Mouse (Mus musculus) intestine, embryonic 16.5 days (tissue): ENCODE measurements at regions not wholly inside any gene's neighbourhood (a gene's known extent, or its start where the extent isn't known, plus 50 kb on each side); places are given as distances from the start of the nearest gene placed in this dataset.

Experiments
- ATAC-seq: fragments of 200-750 bp; cut with Nextera tagmentation; 2 replicates; pipeline ENCODE4 v1.8.0; 2017; ENCODE audit warnings: moderate TSS enrichment, moderate library complexity
- H3K27ac ChIP-seq: fragments of 300-500 bp; sonication (generic); 2 replicates; pipeline ENCODE4 v1.5.1; 2014; ENCODE audit warnings: mild to moderate bottlenecking, low read length
- H3K27me3 ChIP-seq: fragments of 300-500 bp; sonication (generic); replicated peaks from 2 replicates; pipeline ENCODE4 v1.6.1; 2014; ENCODE audit warnings: low read length, control low read depth, mixed read lengths; ENCODE audit not compliant: control insufficient read depth, insufficient read depth
- H3K36me3 ChIP-seq: fragments of 300-500 bp; sonication (generic); 2 replicates; pipeline ENCODE4 v1.6.1; 2014; ENCODE audit warnings: low read length, control low read depth; ENCODE audit not compliant: control insufficient read depth, insufficient read depth
- H3K4me1 ChIP-seq: fragments of 300-500 bp; sonication (generic); 2 replicates; pipeline ENCODE4 v1.6.1; 2014; ENCODE audit warnings: low read length, control low read depth, mixed read lengths; ENCODE audit not compliant: control insufficient read depth, insufficient read depth
- H3K4me2 ChIP-seq: fragments of 300-500 bp; sonication (generic); 2 replicates; pipeline ENCODE4 v1.6.1; 2014; ENCODE audit warnings: low read depth, low read length, control low read depth
- H3K4me3 ChIP-seq: fragments of 300-500 bp; sonication (generic); 2 replicates; pipeline ENCODE4 v1.5.1; 2014; ENCODE audit warnings: mild to moderate bottlenecking, low read length
- H3K9ac ChIP-seq: fragments of 300-500 bp; sonication (generic); 2 replicates; pipeline ENCODE4 v1.6.1; 2014; ENCODE audit warnings: low read depth, low read length
- H3K9me3 ChIP-seq: fragments of 300-500 bp; sonication (generic); 2 replicates; pipeline ENCODE4 v1.6.1; 2016; ENCODE audit warnings: low read length, control low read depth; ENCODE audit not compliant: control insufficient read depth
- WGBS: fragments of 180-500 bp; shearing (Covaris S2); extraction: QIAGEN DNeasy Blood & Tissue Kit; methylation state at CpG from one replicate; pipeline ENCODE4 v1.1.7; 2014; 5-methylcytosine and 5-hydroxymethylcytosine counted together

DNA sequence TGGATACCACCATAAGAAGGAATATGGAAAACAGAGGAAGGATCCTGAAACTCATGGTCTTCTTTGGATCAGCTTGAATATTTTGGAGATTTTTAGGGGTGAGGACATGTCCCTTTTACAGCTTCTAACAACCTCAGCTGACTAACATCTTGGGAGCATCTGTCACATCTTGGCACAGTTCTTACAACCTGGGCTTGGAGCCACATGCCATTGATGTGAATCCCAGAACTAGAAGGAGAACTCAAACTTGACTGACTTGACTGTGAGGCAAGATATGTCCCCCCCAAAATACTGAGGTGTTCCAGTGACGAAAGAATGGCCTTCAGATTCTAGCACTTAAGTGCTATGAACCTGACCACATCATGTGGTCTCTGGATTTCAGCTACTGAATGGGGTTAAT is 182.5 kb downstream of the Mtx2 start:
- Histone ChIP-seq H3K36me3 (no peaks in the 10 kb centered on the region), H3K9me3 (no peaks in the 10 kb centered on the region), H3K9ac (no peak overlapping the region), H3K27me3 (no peaks in the 10 kb centered on the region), H3K27ac (no peak overlapping the region), H3K4me2 (no peak overlapping the region), H3K4me1 (0 out of 2 replicates have a peak, but pooled peaks cover 2% of the 10 kb centered on the region), H3K4me3 (no peak overlapping the region)
- ATAC-seq: no peak
- 79% methylated on average over 1 of the region's 1 CpGs for WGBS

DNA sequence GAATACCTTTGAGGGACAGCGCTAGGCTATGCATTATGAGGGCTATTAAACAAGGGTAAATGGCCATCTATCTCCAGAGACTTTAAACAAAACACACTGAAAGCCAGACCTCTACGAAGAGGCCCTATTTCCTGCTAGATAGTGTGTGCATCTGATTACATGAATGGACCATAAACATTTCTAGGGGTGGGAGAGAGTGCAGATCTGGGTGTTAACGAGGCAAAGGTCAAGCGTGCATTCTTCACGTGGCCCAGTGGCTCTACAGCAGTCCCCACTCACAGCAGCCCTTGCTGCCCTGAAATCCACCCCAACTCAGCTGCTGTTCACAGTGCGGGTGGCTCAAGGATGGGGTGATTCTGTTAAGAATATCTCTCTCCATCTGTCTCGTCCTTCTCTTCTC is 185.0 kb downstream of the Mtx2 start:
- Histone ChIP-seq H3K4me2 (no peak overlapping the region), H3K4me3 (no peak overlapping the region), H3K36me3 (no peaks in the 10 kb centered on the region), H3K9me3 (no peaks in the 10 kb centered on the region), H3K27me3 (no peaks in the 10 kb centered on the region), H3K27ac (no peak overlapping the region), H3K4me1 (0 out of 2 replicates have a peak, but pooled peaks cover 2% of the 10 kb centered on the region), H3K9ac (no peak overlapping the region)
- peak; percentile 62 for ATAC-seq
- 43% methylated on average over 7 of the region's 7 CpGs for WGBS

DNA sequence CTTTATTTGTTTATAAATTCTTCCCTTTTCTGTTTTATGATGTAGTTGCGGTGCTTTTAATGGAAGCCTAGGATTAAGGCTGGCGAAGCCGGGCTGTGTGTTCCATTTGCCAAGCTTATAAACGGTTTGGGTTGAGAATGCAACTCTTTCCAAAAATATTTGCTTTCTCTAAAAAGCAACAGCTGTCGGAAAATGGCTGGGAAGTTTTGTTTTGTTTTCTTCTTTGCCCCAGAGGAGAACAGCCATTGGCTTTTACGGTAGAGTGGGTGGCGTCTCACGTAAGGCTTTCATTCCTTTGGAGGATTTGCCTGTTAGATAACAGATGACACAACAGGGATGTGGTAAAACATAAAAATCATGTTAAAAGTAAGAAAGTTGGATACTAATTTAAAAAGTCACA is 186.4 kb downstream of the Mtx2 start:
- no peaks in the 10 kb centered on the region for H3K9me3 ChIP-seq
- no peak for ATAC-seq
- 34% methylated on average over 8 of the region's 8 CpGs for WGBS

DNA sequence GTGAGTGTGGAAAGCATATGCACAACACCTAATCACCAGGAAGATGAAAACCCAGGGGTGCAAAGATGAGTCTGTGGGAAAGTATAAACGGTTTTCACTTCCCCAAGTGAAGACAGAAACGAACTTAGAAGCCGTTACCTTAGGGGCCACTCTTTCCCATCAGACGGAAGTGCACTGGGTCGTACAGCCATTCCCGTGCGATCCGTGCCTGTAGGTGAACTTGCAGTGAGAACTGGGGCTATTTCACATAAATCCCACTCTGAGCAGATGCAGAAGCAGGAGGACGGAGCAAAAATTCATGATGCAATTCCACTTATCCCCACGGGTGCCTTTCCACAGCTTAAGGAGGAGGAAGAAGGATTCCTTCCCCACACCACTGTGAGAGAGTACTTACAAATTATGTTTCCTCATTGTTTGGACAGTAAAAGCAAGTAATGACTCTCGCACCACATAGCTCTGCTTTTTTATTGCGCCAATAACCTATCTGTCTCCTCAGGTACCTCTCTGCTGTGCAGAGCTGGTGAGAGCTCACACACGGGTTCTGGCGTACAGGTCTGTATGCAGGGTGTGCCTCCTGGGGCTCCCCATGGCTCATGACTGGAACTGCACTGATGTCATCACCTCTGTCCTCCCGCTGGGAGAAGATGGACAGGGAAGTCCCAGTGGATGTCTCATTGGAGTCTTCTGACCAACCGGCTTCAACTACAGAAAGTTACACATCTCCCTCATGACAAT is 189.6 kb downstream of the Mtx2 start:
- ATAC-seq: peak; percentile 75; the same call in 1 of the 2 replicates
- no peak overlapping the region for H3K4me3 ChIP-seq
- H3K4me2 ChIP-seq: no peak overlapping the region
- no peak overlapping the region for H3K9ac ChIP-seq
- H3K9me3 ChIP-seq: no peaks in the 10 kb centered on the region
- H3K27me3 ChIP-seq: no peaks in the 10 kb centered on the region
- no peak overlapping the region for H3K27ac ChIP-seq
- WGBS: 46% methylated on average over 16 of the region's 16 CpGs
- 0 out of 2 replicates have a peak, but pooled peaks cover 2% of the 10 kb centered on the region for H3K4me1 ChIP-seq
- H3K36me3 ChIP-seq: no peaks in the 10 kb centered on the region

More for the DNA sequence above, 186.4 kb downstream of the Mtx2 start:
- Histone ChIP-seq H3K27me3 (no peaks in the 10 kb centered on the region), H3K9ac (no peak overlapping the region), H3K27ac (no peak overlapping the region), H3K4me3 (no peak overlapping the region), H3K36me3 (no peaks in the 10 kb centered on the region), H3K4me2 (peak overlapping the region; percentile 26; the same call in 1 of the 2 replicates), H3K4me1 (0 out of 2 replicates have a peak, but pooled peaks cover 2% of the 10 kb centered on the region)

GRCm38 (mm10) chr2:75019459-75019858 is 193.9 kb downstream of the Mtx2 start:
- no peak for ATAC-seq
- Histone ChIP-seq H3K4me1 (no peaks in the 10 kb centered on the region), H3K9ac (no peak overlapping the region), H3K27ac (no peak overlapping the region), H3K27me3 (no peaks in the 10 kb centered on the region), H3K4me2 (no peak overlapping the region), H3K36me3 (no peaks in the 10 kb centered on the region), H3K4me3 (no peak overlapping the region), H3K9me3 (no peaks in the 10 kb centered on the region)
- WGBS: 73% methylated on average over 7 of the region's 7 CpGs

- H3K4me1 ChIP-seq: no peaks in the 10 kb centered on the region
- H3K36me3 ChIP-seq: no peaks in the 10 kb centered on the region
- H3K27ac ChIP-seq: no peak overlapping the region
- no peaks in the 10 kb centered on the region for H3K27me3 ChIP-seq
- no peak overlapping the region for H3K4me2 ChIP-seq
- WGBS: 47% methylated on average over 7 of the region's 7 CpGs
- H3K4me3 ChIP-seq: no peak overlapping the region
- H3K9ac ChIP-seq: no peak overlapping the region
- no peak for ATAC-seq
- H3K9me3 ChIP-seq: no peaks in the 10 kb centered on the region
These were observed 196.0 kb downstream of the Mtx2 start for GRCm38 (mm10) chr2:75021639-75022038.

- no peak overlapping the region for H3K9ac ChIP-seq
- no peaks in the 10 kb centered on the region for H3K9me3 ChIP-seq
- H3K4me2 ChIP-seq: no peak overlapping the region
- no peak overlapping the region for H3K4me3 ChIP-seq
- no peaks in the 10 kb centered on the region for H3K36me3 ChIP-seq
- no peaks in the 10 kb centered on the region for H3K27me3 ChIP-seq
- H3K4me1 ChIP-seq: no peaks in the 10 kb centered on the region
- WGBS: 86% methylated on average over 10 of the region's 10 CpGs
- no peak for ATAC-seq
- no peak overlapping the region for H3K27ac ChIP-seq
These were observed 202.5 kb downstream of the Mtx2 start for GRCm38 (mm10) chr2:75028151-75028550.

- no peak for ATAC-seq
- Histone ChIP-seq H3K4me3 (no peak overlapping the region), H3K9ac (no peak overlapping the region), H3K4me1 (no peaks in the 10 kb centered on the region), H3K9me3 (no peaks in the 10 kb centered on the region), H3K36me3 (no peaks in the 10 kb centered on the region), H3K27me3 (no peaks in the 10 kb centered on the region), H3K27ac (no peak overlapping the region), H3K4me2 (no peak overlapping the region)
- 47% methylated on average over 8 of the region's 8 CpGs for WGBS
These were observed 203.6 kb downstream of the Mtx2 start for GRCm38 (mm10) chr2:75029089-75029693.

DNA sequence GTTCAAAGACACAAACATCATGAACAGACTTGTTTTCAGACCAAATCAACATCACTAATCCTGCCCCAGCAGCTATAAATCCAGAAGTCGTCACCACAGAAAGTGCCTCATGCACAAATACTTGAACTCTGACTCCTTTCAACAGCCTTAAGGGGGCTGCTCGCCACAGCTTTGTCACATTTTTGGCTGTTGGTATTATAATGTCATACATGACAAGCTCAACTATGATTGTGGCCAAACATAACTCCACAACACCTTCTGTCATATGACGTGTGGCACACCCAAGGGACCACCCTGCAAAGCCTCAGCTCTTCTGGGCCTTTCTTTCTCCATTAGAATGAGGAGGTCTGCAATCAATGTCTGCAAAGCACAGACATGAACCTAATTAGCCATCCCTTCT is 209.1 kb downstream of the Mtx2 start:
- Histone ChIP-seq H3K9me3 (no peaks in the 10 kb centered on the region), H3K36me3 (no peaks in the 10 kb centered on the region), H3K4me1 (no peaks in the 10 kb centered on the region), H3K4me2 (no peak overlapping the region), H3K9ac (no peak overlapping the region), H3K27ac (no peak overlapping the region), H3K4me3 (no peak overlapping the region), H3K27me3 (no peaks in the 10 kb centered on the region)
- no peak for ATAC-seq
- WGBS: 56% methylated on average over 3 of the region's 3 CpGs
